Mouse (Mus musculus) liver, embryonic 14.5 days (tissue): ENCODE results near the gene Mn1. TPM values are rescaled to one million over a fixed set of nuclear protein-coding genes. Genes with fewer than 3 reads are reported as not detected.

Experiments used
- ATAC-seq: fragments of 200-750 bp; cut with Nextera tagmentation; 2 replicates; pipeline ENCODE4 v1.8.0; 2017; ENCODE audit warnings: moderate number of reproducible peaks, mild to moderate bottlenecking, moderate library complexity; ENCODE audit not compliant: insufficient read depth
- DNase-seq, 3 experiments: peaks; one replicate each; pipeline ENCODE4 v3.0.0-alpha.2; 2012 to 2013; ENCODE audit warnings: low read depth in 3 of 3, low spot score in 3 of 3
- H3K27ac ChIP-seq: fragments of 300-500 bp; sonication (generic); 2 replicates; pipeline ENCODE4 v1.5.1; 2014; ENCODE audit warnings: moderate library complexity, mild to moderate bottlenecking, control low read depth, inconsistent platforms
- H3K27me3 ChIP-seq: fragments of 300-500 bp; sonication (generic); 2 replicates; pipeline ENCODE4 v1.6.1; 2014; ENCODE audit warnings: mild to moderate bottlenecking, low read length, moderate library complexity; ENCODE audit not compliant: control insufficient read depth, insufficient read depth
- H3K36me3 ChIP-seq: fragments of 300-500 bp; sonication (generic); replicated peaks from 2 replicates; pipeline ENCODE4 v1.6.1; 2014; ENCODE audit warnings: low read depth; ENCODE audit not compliant: control insufficient read depth, insufficient read depth
- H3K4me1 ChIP-seq, 2 experiments: fragments of 200-500 bp in 1 of 2; fragments of 300-500 bp in 1 of 2; sonication (generic) in 1 of 2; replicated peaks; 2 replicates each; pipeline ENCODE4 v1.6.1; 2012 to 2014; ENCODE audit warnings: antibody characterized with exemption in 1 of 2, inconsistent platforms in 1 of 2, low read length in 1 of 2; ENCODE audit not compliant: control insufficient read depth in 2 of 2, insufficient read depth in 2 of 2
- H3K4me2 ChIP-seq: fragments of 300-500 bp; sonication (generic); 2 replicates; pipeline ENCODE4 v1.6.1; 2014; ENCODE audit warnings: low read depth, mild to moderate bottlenecking, control low read depth, moderate library complexity
- H3K4me3 ChIP-seq, 2 experiments: fragments of 200-500 bp in 1 of 2; fragments of 300-500 bp in 1 of 2; sonication (generic) in 1 of 2; 2 replicates each; pipeline ENCODE4 v1.5.1; 2012 to 2014; ENCODE audit warnings: low read depth in 2 of 2, low read length in 2 of 2, mild to moderate bottlenecking in 2 of 2, control low read depth in 1 of 2, inconsistent platforms in 1 of 2, moderate library complexity in 1 of 2; ENCODE audit not compliant: insufficient read depth in 1 of 2
- H3K9ac ChIP-seq: fragments of 300-500 bp; sonication (generic); replicated peaks from 2 replicates; pipeline ENCODE4 v1.6.1; 2014; ENCODE audit warnings: mild to moderate bottlenecking, control low read depth, moderate library complexity
- H3K9me3 ChIP-seq: fragments of 300-500 bp; sonication (generic); 2 replicates; pipeline ENCODE4 v1.6.1; 2016; ENCODE audit warnings: low read length, mixed read lengths; ENCODE audit not compliant: control insufficient read depth
- CTCF ChIP-seq: IDR thresholded peaks from 2 replicates; pipeline ENCODE4 v1.5.1; 2016; ENCODE audit warnings: antibody characterized with exemption, low read depth, control low read depth
- EP300 ChIP-seq: IDR thresholded peaks from 2 replicates; pipeline ENCODE4 v1.6.1; 2016; ENCODE audit warnings: antibody characterized with exemption, low read depth
- WGBS: fragments of 180-500 bp; shearing (Covaris S2); extraction: QIAGEN DNeasy Blood & Tissue Kit; methylation state at CpG from one replicate; pipeline ENCODE4 v1.1.7; 2014; ENCODE audit not compliant: insufficient replicate concordance; 5-methylcytosine and 5-hydroxymethylcytosine counted together
- polyA plus RNA-seq, 2 experiments: library from polyadenylated mRNA; depleted of rRNA in 1 of 2; stranded (reverse) in 1 of 2; unstranded in 1 of 2; fragments of >200 nt; fragmentation: Nextera tagmentation in 1 of 2; extraction: Ambion mirVana in 1 of 2; gene quantifications; 2 replicates each; pipeline versions ENCODE4 v1.2.1 to v1.2.3; 2012 to 2014

Gene Mn1
- polyA plus RNA-seq, 2 experiments = 0.44 to 0.81 TPM

DNA sequence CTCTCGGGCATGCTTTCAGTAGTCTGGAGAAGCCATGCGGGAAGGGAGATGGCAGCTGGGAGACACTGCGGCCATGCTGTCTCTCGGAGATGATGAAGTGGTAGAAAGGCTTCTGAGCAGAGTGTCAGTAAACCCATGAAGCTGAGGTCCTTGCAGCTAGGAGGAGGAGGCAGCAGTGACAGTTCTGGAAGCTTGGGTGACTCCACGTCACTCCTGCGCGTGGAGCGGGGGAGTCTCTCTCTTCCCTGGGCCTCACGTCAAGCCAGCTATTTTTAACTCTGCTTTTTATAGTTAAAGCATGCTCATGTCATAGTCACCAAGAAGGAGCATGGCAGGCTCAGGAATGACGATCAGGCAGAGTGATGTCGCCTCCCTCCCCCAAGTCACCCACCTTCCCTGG is 56.3 kb downstream of the Mn1 start:
- 62% methylated on average over 11 of the region's 11 CpGs for WGBS
- H3K27ac ChIP-seq = no peak overlapping the region
- H3K9me3 ChIP-seq = no peaks in the 10 kb centered on the region
- no peaks in the 10 kb centered on the region for H3K36me3 ChIP-seq
- H3K4me3 ChIP-seq = no peak overlapping the region
- H3K27me3 ChIP-seq = no peaks in the 10 kb centered on the region
- peaks cover 0 to 6% of the 10 kb centered on the region in 2 experiments; a peak in 1 of 4 replicates for H3K4me1 ChIP-seq
- TF ChIP-seq EP300 = no peak
- no peak for TF ChIP-seq CTCF
- DNase-seq (no peak), ATAC-seq (no peak)
- no peak overlapping the region for H3K9ac ChIP-seq
- no peak overlapping the region for H3K4me2 ChIP-seq

DNA sequence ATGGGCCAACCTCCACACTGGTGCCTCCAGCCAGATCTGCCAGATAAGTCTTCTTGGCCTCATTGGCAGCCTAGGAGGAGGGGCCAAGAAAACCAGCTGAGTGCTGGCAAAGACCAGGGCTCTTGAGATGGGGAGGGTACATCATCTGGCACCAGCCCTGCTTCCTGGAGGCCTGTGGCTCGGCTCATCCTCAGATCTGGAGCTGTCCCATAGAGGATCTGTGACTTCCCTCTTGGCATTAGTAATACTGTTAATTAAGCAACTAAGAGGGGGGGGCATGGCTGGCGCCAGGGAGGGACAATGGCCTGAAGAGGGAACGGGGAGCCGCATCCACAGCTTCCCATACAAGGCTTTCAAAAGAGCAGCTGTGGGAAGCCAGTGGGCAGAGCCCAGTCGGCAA is 58.6 kb downstream of the Mn1 start:
- ATAC-seq (no peak), DNase-seq (no peak)
- H3K4me1 ChIP-seq = no peaks in the 10 kb centered on the region; a peak in 1 of 4 replicates
- no peak overlapping the region for H3K9ac ChIP-seq
- H3K4me2 ChIP-seq = no peak overlapping the region
- no peak overlapping the region for H3K4me3 ChIP-seq
- no peaks in the 10 kb centered on the region for H3K27me3 ChIP-seq
- TF ChIP-seq CTCF (no peak), EP300 (no peak)
- H3K9me3 ChIP-seq = no peaks in the 10 kb centered on the region
- H3K27ac ChIP-seq = no peak overlapping the region
- 67% methylated on average over 5 of the region's 5 CpGs for WGBS
- H3K36me3 ChIP-seq = no peaks in the 10 kb centered on the region

DNA sequence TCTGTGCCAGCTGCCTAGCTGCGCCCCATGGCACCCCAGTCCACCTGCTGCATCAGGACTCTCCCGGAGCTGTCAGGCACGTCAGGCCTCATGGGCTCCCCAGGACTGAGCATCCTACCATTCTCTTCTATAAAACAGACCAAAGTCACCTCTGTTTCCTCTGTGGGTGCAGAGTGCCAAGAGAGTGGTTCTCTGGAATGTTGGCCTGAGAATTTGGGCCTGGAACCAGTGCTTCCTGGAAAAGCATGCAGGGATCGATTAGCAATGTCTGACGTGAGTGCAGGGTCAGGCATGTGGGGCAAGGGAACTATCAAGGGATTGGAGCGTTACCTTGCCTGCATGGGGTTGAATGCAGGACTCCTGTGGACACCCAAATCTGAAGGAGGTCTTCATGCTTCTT is 59.0 kb downstream of the Mn1 start:
- no peak overlapping the region for H3K27ac ChIP-seq
- 58% methylated on average over 6 of the region's 6 CpGs for WGBS
- DNase-seq (no peak), ATAC-seq (no peak)
- H3K27me3 ChIP-seq = no peaks in the 10 kb centered on the region
- no peaks in the 10 kb centered on the region for H3K36me3 ChIP-seq
- no peaks in the 10 kb centered on the region for H3K9me3 ChIP-seq
- H3K9ac ChIP-seq = no peak overlapping the region
- no peak overlapping the region for H3K4me3 ChIP-seq
- TF ChIP-seq CTCF (no peak), EP300 (no peak)
- no peaks in the 10 kb centered on the region; a peak in 1 of 4 replicates for H3K4me1 ChIP-seq
- no peak overlapping the region for H3K4me2 ChIP-seq

DNA sequence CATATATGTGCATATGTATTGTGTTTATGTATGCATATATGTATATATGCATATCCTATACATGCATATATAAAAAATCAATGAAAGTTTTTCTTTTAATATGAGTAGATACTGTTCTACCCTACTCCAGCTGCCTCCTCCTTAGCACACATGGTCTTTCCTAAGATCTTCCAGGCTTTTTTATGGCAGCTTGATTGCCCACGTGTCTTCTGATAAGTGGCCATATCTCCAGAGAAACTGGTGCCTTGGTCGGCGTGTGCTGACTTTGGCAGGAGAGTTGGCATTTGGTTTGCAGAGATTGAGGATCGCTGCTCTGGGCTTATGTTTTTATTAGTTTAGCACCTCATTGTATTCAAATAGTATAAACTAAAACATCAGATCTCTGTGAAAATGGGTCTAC is 68.7 kb downstream of the Mn1 start:
- no peak for ATAC-seq
- 48% methylated on average over 4 of the region's 4 CpGs for WGBS

DNA sequence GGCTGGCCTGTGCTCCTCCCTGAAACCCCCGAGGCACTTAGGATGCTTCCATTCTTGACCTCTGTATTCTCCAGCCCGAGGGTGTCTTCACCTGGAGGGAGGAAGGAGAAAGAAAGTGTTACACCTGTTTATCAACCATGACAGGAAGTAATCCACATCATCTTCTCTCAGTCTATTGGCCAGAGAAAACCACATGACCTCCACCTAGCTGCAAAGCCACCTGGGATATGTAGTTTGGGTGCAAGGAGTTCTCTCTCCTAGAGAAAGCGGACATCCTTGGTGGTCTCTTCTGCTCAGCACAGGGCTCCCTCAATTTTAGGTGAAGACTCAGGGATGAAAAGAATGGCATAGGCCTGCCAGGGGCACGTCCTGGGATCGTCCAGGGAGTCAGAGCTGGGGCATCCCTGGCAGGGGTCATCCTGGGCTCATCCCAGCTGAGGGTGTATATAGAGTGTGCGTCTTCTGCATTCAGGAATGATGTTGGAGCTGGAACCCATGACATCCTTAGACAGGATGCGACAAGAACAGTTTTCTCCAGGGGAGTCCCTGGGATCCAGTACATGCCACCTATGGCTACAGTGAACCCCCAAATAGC is 72.0 kb downstream of the Mn1 start:
- H3K36me3 ChIP-seq = no peaks in the 10 kb centered on the region
- no peak for DNase-seq
- TF ChIP-seq EP300 (no peak), CTCF (no peak)
- no peak overlapping the region for H3K9ac ChIP-seq
- H3K27ac ChIP-seq = no peak overlapping the region
- no peak overlapping the region for H3K4me3 ChIP-seq
- no peaks in the 10 kb centered on the region for H3K4me1 ChIP-seq
- H3K4me2 ChIP-seq = no peak overlapping the region
- no peaks in the 10 kb centered on the region for H3K27me3 ChIP-seq
- 44% methylated on average over 7 of the region's 7 CpGs for WGBS
- no peaks in the 10 kb centered on the region for H3K9me3 ChIP-seq
- ATAC-seq = no peak

More for the DNA sequence above, 68.7 kb downstream of the Mn1 start:
- Histone ChIP-seq H3K9ac (no peak overlapping the region), H3K9me3 (no peaks in the 10 kb centered on the region), H3K27ac (no peak overlapping the region), H3K4me3 (no peak overlapping the region), H3K27me3 (no peaks in the 10 kb centered on the region), H3K36me3 (no peaks in the 10 kb centered on the region), H3K4me1 (no peaks in the 10 kb centered on the region), H3K4me2 (no peak overlapping the region)
- no peak for DNase-seq
- TF ChIP-seq EP300 (no peak), CTCF (no peak)
